Mouse (Mus musculus): Measurements from ENCODE around the gene Rnf34. TPM values are rescaled to one million over a fixed set of nuclear protein-coding genes. Genes with fewer than 3 reads are reported as not detected.

The Rnf34 gene
- total and polyA plus RNA-seq, 3 experiments, result 18.4 to 29.1 (median 24.6) TPM

DNA sequence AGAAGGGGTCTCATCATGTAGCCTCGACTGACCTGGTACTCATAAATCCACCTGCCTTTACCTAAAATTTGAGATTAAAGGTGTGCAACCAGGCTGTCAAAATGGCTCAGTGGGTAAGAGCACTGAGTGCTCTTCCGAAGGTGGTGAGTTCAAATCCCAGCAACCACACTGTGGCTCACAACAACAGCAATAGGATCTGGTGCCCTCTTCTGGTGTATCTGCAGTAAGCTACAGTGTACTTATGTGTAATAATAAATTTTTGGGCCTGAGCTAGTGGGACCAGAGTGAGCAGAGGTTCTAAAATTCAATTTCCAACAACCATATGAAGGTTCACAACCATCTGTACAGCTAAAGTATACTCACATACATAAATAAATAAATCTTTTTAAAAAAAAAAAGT is 58.2 kb downstream of the Rnf34 start:
- Histone ChIP-seq H3K9ac (ENCODE audit: insufficient read depth, low read depth) (no peak overlapping the region), H3K4me3 (replicated peaks in 1 of 3; ENCODE audit: low read depth in 2 of 3, low read length in 2 of 3, poor library complexity in 1 of 3) (no peak overlapping the region), H3K9me3 (replicated peaks; ENCODE audit: low read length) (no peaks in the 10 kb centered on the region), H3K27me3 (replicated peaks) (no peaks in the 10 kb centered on the region), H3K4me2 (ENCODE audit: insufficient read depth, low read depth, poor library complexity, severe bottlenecking) (no peak overlapping the region), H3K36me3 (replicated peaks in 1 of 2; ENCODE audit: control insufficient read depth in 1 of 2, insufficient read depth in 1 of 2, low read length in 1 of 2) (peaks cover 9 to 91% of the 10 kb centered on the region in 2 experiments), H3K79me2 (replicated peaks; ENCODE audit: control insufficient read depth, extremely low read depth, insufficient read depth, poor library complexity, severe bottlenecking) (no peaks in the 10 kb centered on the region), H3K4me1 (ENCODE audit: control insufficient read depth in 1 of 2, insufficient read depth in 2 of 2) (peaks cover 0 to 15% of the 10 kb centered on the region in 2 experiments; a peak in 3 of 4 replicates), H3K27ac (ENCODE audit: insufficient read depth, low read depth) (no peak overlapping the region)
- in situ Hi-C loops (cut with MboI; ENCODE audit: low pct_ligation_motif_present, low pct_unique_long_range_greater_than_20kb, low sequenced_read_pairs) (no loop called here), dilution Hi-C loops (cut with MboI; ENCODE audit: extremely low pct_ligation_motif_present, extremely low pct_unique_long_range_greater_than_20kb, low sequenced_read_pairs) (no loop called here)
- no peak for DNase-seq (ENCODE audit: extremely low read depth)
- peak in 1 of 2 experiments; percentile 62; a peak in 2 of 4 replicates for TF ChIP-seq CTCF (conservative IDR thresholded peaks at IDR 0.05 in 1 of 2, IDR thresholded peaks at IDR 0.05 in 1 of 2; ENCODE audit: low read depth in 2 of 2, low read length in 2 of 2)
- TF ChIP-seq TCF12 (IDR thresholded peaks at IDR 0.05; ENCODE audit: low read depth, low read length), result no peak
- peak; percentile 47 for TF ChIP-seq SMC3 (IDR thresholded peaks at IDR 0.05; ENCODE audit: low read depth, low read length)
- peak; percentile 54 for TF ChIP-seq RAD21 (IDR thresholded peaks at IDR 0.05; ENCODE audit: low read depth, low read length)
- TF ChIP-seq USF1 (IDR thresholded peaks at IDR 0.05; ENCODE audit: low read depth, low read length), result no peak

DNA sequence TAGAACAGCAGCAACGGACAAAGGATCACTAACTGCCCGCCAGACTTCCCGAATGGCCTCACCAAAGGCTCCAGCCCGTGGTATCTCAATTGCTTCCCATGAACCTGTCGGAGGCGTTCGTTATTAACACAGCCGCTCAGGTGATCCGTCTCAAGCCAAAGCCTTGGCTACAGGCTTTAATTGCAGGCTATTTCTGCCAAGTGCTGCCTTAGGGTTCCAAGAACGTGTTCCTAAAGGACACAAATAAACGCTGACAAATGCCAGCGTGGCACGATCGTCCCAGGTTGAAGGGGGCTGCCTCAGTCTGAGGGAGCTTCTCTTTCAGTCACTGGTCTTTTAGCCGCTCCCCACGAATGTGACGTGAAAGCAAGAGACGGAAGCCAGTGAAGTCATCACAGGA is 59.6 kb downstream of the Rnf34 start:
- no peaks in the 10 kb centered on the region for H3K9me3 ChIP-seq (replicated peaks; ENCODE audit: low read length)
- no peak for DNase-seq (ENCODE audit: extremely low read depth)
- peaks cover 16 to 90% of the 10 kb centered on the region in 2 experiments for H3K36me3 ChIP-seq (replicated peaks in 1 of 2; ENCODE audit: control insufficient read depth in 1 of 2, insufficient read depth in 1 of 2, low read length in 1 of 2)
- H3K27me3 ChIP-seq (replicated peaks), result no peaks in the 10 kb centered on the region
- no peak overlapping the region for H3K4me2 ChIP-seq (ENCODE audit: insufficient read depth, low read depth, poor library complexity, severe bottlenecking)
- H3K9ac ChIP-seq (ENCODE audit: insufficient read depth, low read depth), result no peak overlapping the region
- no peak for TF ChIP-seq ETS1 (conservative IDR thresholded peaks at IDR 0.05; ENCODE audit: low read depth, low read length)
- no peak for TF ChIP-seq EP300 (IDR thresholded peaks at IDR 0.05; ENCODE audit: low read length)
- TF ChIP-seq HCFC1 (IDR thresholded peaks at IDR 0.05; ENCODE audit: low read depth, low read length), result no peak
- no peak for TF ChIP-seq RAD21 (IDR thresholded peaks at IDR 0.05; ENCODE audit: low read depth, low read length)
- TF ChIP-seq CHD1 (IDR thresholded peaks at IDR 0.05; ENCODE audit: low read depth, low read length), result no peak
- TF ChIP-seq BHLHE40 (IDR thresholded peaks at IDR 0.05; ENCODE audit: low read depth, low read length), result no peak
- no peak for TF ChIP-seq PAX5 (IDR thresholded peaks at IDR 0.05; ENCODE audit: low read length)
- TF ChIP-seq ZKSCAN1 (IDR thresholded peaks at IDR 0.05; ENCODE audit: borderline replicate concordance, low read depth, low read length), result no peak
- TF ChIP-seq SIN3A (IDR thresholded peaks at IDR 0.05; ENCODE audit: low read length), result no peak
- TF ChIP-seq POLR2AphosphoS2 (IDR thresholded peaks at IDR 0.05; ENCODE audit: low read depth, low read length), result no peak
- no peak for TF ChIP-seq KAT2A (IDR thresholded peaks at IDR 0.05; ENCODE audit: insufficient replicate concordance, low read length)
- TF ChIP-seq UBTF (IDR thresholded peaks at IDR 0.05; ENCODE audit: low read depth, low read length), result no peak
- TF ChIP-seq RCOR1 (conservative IDR thresholded peaks at IDR 0.05; ENCODE audit: low read depth, low read length), result no peak
- TF ChIP-seq CTCF (conservative IDR thresholded peaks at IDR 0.05 in 1 of 2, IDR thresholded peaks at IDR 0.05 in 1 of 2; ENCODE audit: low read depth in 2 of 2, low read length in 2 of 2), result no peak
- no peak for TF ChIP-seq MEF2A (IDR thresholded peaks at IDR 0.05; ENCODE audit: borderline replicate concordance, low read depth, low read length)
- no peak overlapping the region for H3K4me3 ChIP-seq (replicated peaks in 1 of 3; ENCODE audit: low read depth in 2 of 3, low read length in 2 of 3, poor library complexity in 1 of 3)
- no peak overlapping the region for H3K27ac ChIP-seq (ENCODE audit: insufficient read depth, low read depth)
- H3K4me1 ChIP-seq (ENCODE audit: control insufficient read depth in 1 of 2, insufficient read depth in 2 of 2), result peaks cover 0 to under 1% of the 10 kb centered on the region in 2 experiments; a peak in 1 of 4 replicates
- dilution Hi-C loops (cut with MboI; ENCODE audit: extremely low pct_ligation_motif_present, extremely low pct_unique_long_range_greater_than_20kb, low sequenced_read_pairs) (no loop called here), in situ Hi-C loops (cut with MboI; ENCODE audit: low pct_ligation_motif_present, low pct_unique_long_range_greater_than_20kb, low sequenced_read_pairs) (no loop called here)
- H3K79me2 ChIP-seq (replicated peaks; ENCODE audit: control insufficient read depth, extremely low read depth, insufficient read depth, poor library complexity, severe bottlenecking), result no peaks in the 10 kb centered on the region
